Mouse (Mus musculus) kidney, adult 11 months (tissue): ENCODE measurements around the gene Pakap.

Source experiments
- DNase-seq: peaks from one replicate; pipeline ENCODE4 v3.0.0; 2022

The Pakap gene

DNA sequence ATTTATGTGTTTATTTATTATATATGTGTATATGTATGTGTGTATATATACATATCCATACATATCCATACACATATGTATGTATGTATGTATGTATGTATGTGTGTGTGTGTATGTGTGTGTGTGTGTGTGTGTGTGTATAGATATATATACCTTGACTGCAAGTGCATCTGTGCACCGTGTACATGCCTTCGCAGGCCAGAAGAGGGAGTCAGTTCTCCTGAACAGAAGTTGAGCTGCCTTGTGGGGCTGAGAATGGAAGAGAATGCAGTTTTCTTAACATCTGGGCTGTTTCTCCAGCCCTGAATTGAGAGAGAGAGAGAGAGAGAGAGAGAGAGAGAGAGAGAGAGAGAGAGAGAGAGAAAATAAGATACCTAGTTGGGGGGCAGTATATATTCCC is 155.7 kb downstream of the Pakap start:
- DNase-seq, result no peak

DNA sequence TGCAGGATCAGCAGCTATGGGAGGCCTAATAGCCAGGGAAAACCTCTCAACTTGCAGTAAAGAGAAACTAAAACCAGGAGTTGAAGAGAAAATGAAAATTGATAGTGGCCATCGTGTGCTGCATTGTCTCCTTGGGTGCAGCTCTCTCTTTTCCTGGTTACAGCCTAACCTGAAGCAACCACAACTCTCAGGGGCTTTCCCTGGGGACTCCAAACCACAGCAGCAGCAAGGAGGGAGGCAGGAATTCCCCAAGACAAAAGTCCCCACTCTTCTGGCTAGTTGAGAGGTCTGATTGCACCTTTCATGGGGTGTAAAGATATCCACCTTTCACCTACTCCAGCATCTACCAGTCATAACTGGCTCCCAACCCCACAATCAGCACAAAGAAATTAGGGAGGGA is 157.6 kb downstream of the Pakap start:
- no peak for DNase-seq

DNA sequence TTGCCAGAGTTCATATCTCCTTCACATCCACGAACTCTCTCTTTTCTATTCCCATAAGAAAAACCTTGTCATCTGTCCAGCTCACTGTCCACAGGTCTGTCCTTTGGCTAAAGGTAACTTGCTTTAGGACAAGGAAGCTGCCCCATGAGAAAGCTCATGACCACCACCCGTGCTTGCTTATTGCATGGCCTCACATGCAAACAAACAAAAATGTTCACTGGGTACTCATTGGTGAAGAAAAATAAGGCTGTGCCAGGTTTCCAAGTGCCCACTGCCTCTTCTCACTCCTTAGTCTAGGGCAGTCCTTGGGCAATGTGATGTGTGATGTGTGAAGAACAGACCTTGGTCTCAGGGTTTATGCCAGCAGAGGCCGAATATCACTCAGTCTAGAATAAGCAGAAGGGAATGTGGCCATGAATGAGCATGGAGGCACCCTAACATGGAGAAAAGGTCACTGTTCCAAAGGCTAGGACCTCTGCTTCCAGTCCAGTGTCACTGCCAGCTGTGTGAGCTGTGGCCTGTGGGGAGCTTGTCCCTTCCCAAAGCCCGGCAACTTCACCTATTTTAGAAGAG is 160.7 kb downstream of the Pakap start:
- peak; percentile 39 for DNase-seq

DNA sequence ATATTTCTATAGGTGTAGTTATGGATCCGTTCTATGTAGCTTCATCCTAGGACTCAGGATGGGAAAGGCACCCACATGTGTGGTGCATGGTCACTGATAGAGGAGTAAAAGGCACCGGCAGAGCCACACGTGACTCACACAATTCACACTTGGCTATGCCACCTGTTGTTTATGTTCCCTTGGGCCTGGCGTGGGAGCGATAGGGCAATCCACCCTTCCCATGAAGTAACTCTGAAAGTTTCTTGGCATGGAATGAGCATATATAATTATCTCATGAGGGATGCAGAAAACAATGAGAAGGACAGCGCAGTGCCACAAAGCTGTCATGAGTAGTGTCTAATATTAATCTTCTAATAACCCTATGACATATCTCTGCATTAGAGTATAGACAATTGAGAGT is 162.1 kb downstream of the Pakap start:
- DNase-seq, result no peak

DNA sequence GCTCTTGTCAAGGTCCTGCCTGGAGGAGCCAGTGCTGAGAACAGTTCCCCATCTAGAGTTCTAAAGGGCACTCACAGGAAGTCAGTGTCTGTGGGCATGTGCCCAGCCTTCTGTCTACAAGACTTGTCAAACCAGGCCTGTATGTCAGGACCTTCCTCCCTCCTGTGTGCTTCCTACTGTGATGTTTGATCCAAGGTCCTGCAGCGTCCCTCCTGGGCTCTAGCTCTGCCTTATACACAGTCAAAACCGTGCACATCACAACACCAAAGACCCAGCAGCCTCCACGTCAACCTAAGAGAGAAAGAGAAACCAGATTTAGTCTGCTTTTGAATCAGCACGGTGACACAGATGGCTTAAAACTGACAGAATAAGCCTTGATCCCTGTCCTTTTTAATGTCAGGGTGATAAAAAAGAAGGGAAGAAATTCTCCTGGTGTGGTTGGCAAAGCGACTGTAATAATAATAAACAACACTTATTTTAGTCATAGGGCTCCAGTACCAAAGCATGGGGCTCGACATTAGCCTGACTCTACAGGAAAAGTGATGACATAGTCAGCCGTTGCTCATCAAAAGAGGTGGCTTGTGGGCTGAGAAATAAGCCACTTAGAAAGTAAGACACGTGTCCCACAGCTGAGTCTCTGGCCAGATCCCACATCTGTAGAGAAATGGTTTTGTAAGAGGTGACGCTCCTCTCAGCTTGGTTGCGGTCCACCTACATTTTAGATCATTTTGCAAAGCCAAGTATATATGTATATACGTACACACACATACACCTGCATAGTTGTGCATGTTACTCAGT is 163.0 kb downstream of the Pakap start:
- no peak for DNase-seq

DNA sequence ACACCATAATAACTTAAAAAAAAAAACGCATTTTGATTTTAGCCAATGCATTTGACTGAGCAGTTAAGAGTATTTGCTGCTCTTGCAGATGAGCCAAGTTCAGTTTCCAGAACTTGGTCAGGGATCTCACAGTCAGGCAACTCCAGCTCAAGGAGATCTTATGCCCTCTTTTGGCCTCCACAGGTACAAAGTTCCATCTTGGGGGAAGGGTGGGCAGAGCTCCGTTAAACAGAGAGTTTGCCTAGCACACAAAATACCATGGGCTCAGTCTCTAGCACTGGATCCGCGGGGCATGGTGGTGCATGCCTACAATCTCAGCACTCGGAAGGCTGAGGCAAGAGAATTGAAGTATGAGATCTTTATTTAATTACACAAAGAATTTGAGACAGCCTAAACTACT is 164.4 kb downstream of the Pakap start:
- peak; percentile 76 for DNase-seq

DNA sequence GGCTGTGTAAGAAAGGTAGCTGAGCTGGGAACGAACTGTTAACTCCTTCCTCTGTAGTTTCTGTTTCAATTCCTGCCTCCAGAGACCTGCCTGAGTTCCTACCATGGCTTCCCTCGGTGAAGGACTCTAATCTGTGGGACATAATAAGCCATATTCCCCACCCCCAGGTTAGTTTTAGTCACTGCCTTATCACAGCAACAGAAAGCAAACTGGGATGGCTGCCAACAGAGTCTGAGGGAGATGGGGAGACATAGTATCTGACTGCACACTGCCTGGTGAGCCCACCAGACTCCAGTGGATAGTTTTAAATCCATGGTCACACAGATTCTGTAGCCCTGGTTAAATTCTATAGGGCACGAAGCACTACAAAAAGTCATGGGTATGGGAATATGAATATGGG is 165.5 kb downstream of the Pakap start:
- no peak for DNase-seq

DNA sequence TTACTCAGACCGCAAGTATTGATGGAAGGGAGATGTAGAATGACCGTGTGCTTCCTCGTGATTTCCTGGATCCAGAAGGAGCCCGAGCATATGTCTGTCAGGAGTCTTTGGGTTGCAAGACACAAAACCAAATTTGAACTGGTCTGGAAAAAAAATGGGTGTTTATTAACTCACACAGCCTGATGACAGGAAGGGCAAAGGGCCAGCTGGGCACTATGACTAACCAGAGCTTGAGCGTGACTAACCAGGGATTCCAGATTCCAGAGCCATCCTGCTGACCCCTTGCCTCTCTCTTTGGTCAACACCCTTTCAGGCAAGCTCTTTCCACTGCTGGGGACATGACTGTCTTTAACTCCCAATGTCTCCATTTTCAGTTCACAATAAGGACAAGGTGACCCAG is 167.4 kb downstream of the Pakap start:
- peak; percentile 92 for DNase-seq

DNA sequence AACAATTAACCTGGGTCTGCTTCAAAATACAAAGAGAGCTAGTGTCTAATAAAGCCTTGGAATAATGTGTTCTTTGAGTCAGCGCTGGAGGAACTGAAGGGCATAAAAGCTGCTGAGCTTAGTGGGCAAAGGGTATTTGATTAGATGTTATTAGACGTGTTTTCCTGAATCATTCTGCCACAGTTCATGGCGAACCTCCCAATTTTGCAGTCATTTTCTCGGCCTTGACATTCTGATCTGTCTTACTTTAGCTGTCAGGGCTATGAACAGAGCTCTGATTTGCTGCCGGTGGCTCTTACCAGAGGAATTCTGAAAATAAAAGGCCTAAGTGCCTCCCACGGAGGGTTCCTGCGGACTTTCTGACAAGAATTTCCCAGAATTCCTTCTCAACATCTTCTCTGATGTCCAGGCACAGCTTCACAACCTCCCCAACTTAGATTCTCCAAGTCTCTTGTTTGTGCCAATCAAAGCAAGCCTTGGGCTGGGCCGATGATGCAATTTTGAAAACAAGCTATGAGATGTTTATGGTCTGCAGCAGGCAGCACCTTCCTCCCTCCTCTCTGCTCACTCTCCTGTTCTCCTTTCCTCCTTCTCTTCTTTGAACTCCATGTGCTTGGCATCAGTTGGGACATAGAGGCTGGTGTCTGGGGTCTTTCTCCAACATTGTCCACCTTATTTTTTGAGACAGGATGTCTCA is 171.0 kb downstream of the Pakap start:
- DNase-seq, result no peak

DNA sequence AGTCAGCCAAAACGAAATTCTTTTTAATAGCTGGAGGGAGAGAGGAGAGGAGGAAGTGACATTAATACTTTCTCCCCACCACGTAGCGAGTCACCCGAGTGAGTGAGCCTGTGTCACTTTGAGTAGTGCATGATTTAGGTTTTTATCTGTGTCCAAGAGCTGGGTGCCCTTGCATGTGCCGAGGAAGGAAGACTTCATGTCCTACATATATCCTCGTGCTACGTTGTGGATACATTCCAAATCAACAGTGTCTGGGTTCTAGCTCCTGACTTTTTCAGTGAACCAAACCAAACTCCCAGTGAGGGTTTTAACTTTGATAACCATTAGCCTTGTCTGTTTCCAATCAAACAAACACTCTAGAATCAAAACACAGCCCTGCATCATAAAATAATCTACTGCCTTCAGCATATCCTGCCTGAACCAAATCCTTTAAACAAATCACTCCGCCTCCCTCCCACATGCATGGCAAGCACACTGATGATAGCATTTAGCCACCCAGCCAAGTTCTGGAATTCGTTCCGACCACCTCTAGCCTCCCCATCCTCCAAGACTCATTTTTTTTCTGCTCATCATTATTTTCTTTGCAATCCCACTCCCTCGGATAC is 175.4 kb downstream of the Pakap start:
- no peak for DNase-seq

DNA sequence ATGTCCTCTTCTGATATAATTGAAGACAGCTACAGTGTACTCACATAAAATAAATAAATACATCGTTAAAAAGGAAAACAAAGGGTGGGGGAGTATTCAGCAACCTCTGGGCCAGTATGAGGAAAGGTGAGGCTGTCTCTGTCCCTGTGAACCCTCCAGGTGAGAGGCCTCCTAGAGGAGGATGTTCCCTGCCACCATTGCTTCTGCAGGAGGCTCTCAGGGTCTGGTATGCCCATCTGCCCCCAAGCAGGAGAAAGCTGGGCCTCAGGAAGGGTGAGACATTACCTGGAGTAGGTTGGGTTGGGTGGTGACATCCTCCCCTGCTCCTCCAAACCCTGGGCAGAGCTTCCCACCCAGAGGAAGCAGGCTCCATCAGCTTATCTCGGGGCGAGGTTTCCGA is 182.7 kb downstream of the Pakap start:
- DNase-seq, result no peak

DNA sequence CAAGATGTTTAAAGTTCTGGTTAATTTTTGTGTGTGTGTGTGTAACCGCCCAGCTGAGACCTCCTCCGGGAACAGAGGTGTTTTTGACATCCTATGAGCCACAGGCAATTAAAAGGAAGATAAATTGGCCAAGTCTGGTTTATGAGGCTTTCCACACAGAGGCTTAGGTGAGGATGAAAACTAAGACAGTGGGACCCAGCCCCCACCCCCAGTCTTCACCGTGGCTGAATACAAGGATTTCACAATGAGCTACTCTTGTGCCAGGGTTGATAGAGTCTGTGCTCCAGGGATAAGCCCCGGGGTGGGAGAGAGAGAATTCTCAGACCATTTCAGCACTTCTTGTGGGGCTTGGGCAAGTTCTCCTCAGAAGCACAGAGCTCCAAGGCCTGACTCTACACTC is 183.1 kb downstream of the Pakap start:
- DNase-seq, result no peak

DNA sequence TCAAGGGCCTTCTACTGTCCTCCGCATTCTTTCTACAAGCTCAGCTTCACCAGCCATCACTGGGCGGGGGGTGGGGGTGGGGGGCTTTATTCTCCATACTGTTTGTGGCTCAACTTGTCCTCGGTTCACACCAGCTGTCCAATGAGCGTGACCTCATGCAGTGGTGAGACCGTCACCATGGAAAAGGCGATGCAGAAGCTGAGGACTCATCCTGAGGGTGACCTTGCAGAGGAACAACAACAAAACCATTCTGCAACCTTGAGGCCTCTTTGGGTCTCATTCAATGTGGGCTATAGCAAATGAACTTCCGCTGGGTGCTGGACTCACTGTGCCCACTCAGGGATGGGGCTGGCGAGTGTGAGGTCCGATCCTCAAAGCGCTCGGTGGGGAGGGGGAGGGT is 183.6 kb downstream of the Pakap start:
- DNase-seq, result no peak

DNA sequence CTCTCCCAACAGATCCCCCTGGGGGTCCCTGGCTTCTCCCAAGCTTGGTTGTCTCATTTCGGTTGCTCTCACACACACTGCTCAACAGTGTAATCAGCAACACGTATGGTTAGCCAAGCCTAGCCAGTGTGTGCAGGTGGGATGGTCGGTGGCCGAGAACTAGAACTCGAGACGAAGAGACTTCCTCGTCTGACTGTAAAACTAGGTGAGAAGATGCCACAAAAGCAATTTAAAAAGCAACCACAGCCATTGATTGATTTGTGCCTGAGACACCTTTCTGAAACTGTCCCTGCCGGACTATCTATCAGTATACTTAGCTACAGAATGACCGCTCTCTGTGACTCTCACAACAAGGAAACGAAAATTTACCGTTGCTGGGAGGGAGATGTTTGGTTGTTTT is 187.1 kb downstream of the Pakap start:
- no peak for DNase-seq

DNA sequence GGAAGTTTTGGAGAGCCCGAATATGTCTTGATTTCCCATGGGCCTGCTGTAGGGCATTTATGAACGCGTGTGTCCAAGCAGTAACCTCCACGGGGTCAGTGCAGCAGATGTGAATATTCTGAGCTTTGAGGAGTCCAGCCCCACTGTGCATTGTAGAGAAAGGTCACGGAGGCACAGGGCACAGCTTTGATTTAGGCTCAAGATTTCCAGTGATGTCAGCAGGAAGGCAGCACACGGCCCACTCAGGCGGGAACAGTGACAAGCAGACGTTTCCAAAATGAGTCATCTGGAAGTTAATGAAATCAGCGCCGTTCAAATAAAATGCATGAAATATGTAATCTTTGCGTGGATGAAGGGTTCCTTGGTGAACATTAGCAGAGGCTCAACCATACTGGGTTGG is 190.0 kb downstream of the Pakap start:
- DNase-seq, result no peak

DNA sequence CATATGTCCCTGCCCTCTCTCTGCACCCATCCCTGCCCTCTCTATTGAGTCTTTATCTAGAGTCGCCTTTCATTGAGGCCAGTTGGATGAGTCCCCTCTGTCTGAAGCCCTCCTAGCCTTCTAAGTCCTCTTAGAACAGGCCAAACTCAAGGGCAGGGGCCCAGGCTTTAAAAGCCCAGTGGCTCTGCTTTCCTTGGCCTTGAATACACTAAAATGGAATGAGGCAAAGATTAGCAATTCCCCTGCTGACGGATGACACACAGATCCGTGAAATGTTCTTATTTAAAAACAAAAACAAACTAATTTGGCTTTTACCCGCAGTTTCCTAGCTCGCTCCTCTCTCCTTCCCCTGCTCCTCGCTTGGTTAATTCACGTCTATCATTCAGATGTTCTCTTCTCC is 194.4 kb downstream of the Pakap start:
- no peak for DNase-seq

DNA sequence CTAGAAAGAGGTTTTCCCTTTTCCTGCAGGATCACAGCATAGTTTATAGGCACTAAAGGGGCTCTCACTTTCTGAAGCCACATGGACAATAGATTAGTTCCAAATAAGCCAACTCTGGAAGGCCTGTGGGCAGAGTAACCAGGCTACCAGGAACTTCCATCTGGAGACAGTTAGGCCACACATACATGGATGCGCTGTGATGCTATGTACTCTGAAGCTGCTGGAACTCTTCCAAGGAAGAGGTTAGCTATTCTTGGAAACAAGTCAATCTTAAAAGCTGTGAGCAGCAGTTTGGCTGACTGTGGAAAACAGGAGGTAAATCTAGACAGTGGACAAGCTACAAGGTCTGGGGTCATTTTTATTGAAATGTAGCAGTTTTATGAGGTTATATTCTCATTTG is 196.4 kb downstream of the Pakap start:
- DNase-seq, result peak; percentile 69

DNA sequence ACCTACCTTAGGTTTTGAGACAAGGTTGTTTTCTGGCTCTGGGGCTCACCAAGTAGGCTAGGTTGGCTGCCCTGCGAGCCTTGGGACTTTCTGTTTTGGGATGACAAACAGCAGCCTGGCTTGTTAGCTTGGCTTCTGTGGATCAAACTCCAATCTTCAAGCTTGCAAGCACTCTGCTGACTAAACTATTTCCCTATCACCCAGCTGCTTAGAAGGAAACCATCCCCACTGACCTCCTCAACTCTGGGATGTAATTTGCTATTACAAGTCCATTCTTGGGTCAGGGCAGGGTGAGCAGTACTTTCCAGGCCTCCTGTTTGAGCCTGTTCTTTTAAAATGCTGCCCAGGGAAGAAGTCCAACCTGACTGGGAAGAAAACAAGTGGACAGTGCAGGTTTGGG is 196.9 kb downstream of the Pakap start:
- peak; percentile 85 for DNase-seq

DNA sequence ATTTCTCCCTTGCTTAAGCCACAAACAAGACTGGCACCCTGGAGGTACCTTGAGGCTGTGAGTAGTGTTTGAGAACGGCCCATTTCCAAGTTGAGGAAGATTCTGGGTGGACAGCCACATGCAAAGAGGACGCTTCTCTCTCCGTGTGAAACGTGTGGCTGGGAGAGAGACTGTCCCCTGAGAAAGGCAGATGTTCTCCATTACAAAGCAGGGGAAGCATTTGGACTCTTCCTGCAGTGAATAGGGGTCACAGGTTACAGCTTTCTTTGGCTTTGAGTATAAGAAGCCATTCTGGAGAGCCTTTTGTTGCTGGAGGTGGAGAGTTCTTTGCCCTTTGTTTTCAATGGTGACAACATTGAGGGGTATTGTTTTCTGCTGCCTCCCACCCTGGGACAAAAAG is 197.8 kb downstream of the Pakap start:
- no peak for DNase-seq

DNA sequence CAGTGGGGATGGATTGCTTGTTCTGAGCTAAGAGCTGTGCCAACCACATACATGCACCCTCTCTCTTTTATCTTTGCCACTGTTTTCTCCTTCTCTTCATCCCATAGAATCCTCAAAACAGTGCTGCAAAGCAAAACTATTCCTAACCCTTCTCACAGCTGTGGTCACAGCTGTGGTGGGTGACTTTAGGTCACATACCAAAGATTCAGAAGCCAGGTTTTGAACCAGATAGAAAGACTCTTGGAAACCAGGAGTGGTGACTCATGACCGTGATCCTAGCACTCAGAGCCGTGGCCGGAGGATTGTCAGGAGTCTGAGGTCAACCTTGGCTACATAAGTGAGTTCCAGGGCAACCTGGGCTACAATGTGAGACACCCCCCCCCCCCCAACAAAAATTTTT is 201.0 kb downstream of the Pakap start:
- DNase-seq, result no peak

DNA sequence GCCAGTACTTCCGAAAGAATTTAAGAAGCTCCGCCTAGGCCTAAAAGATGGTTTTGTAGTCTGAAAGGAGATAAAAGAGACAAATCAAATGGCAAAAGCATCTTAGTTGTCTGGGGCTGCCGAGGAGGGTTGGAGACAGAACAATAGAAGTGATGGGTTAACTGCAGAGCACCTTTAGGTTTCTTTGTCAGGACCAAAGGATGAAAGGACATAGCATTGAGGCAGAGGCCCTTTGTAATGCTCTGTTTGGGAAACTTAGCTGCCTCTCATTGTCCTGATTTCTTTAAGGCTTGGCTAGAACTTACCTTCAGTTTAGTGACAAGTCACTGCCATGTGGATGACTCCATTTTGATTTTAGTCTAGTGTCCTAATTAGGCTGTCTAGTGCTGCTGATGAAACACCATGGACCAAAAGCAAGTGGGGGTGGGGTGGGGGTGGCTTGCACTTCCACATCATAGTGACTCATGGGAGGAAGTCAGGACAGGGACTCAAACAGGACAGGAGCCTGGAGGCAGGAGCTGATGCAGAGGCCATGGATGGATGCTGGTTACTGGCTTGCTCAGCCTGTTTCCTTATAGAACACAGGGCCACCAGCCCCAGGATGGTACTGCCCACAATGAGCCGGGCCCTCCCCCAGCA is 202.3 kb downstream of the Pakap start:
- DNase-seq, result no peak

DNA sequence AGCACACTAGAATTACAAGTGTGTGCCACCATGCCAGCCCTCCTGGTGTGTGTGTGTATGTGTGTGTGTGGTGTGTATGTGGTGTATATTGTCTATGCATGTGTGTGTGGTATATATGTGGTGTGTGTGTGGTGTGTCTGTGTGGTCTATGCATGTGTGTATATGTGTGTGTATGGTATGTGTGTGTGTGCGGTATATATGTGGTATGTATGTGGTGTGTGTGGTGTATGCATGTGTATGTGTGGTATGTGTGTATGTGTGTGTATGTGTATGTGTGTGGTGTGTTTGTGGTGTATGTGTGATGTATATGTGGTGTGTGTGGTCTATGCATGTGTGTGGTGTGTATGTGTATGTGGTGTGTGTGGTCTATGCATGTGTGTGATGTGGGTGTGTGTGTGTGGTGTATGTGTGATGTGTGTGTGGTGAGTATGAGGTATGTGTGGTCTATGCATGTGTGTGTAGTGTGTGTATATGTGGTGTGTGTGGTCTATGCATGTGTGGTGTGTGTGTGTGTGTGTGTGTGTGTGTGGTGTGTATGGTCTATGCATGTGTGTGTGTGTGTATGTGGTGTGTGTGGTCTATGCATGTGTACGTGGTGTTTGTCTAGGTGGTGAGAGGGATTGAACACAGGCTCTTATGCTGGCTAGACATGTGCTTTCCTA is 203.7 kb downstream of the Pakap start:
- no peak for DNase-seq
